Mouse (Mus musculus) myocyte (in vitro differentiated cells): ENCODE measurements around the gene Hcn2. TPM values are rescaled to one million over a fixed set of nuclear protein-coding genes. Genes with fewer than 3 reads are reported as not detected.

Source experiments
- H3K27me3 ChIP-seq: one replicate; pipeline ENCODE4 v1.6.1; 2011; ENCODE audit not compliant: control insufficient read depth, insufficient read depth, insufficient read length
- H3K36me3 ChIP-seq: one replicate; pipeline ENCODE4 v1.6.1; 2011; ENCODE audit not compliant: control insufficient read depth, insufficient read depth
- H3K4me2 ChIP-seq: one replicate; pipeline ENCODE4 v1.6.1; 2011; ENCODE audit warnings: low read depth, control low read depth
- H3K4me3 ChIP-seq: one replicate; pipeline ENCODE4 v1.5.1; 2011; ENCODE audit warnings: mild to moderate bottlenecking, control low read depth, moderate library complexity
- H3K79me2 ChIP-seq: one replicate; pipeline ENCODE4 v1.6.1; 2011; ENCODE audit not compliant: control insufficient read depth, insufficient read depth
- H3ac ChIP-seq: one replicate; pipeline ENCODE4 v1.6.1; 2011; ENCODE audit not compliant: control insufficient read depth, insufficient read length
- CEBPB ChIP-seq: IDR thresholded peaks from 2 replicates; pipeline ENCODE4 v1.6.1; 2011; ENCODE audit warnings: mild to moderate bottlenecking, moderate library complexity; ENCODE audit not compliant: poor library complexity, insufficient read depth, severe bottlenecking
- E2F4 ChIP-seq: IDR thresholded peaks from one replicate; pipeline ENCODE4 v1.6.1; 2011; ENCODE audit warnings: mild to moderate bottlenecking, control low read depth, moderate library complexity; ENCODE audit not compliant: insufficient read depth
- MAX ChIP-seq: IDR thresholded peaks from one replicate; pipeline ENCODE4 v1.6.1; 2011; ENCODE audit warnings: low read depth, mild to moderate bottlenecking, control low read depth
- MYOD1 ChIP-seq, 3 experiments: IDR thresholded peaks; one replicate each; pipeline ENCODE4 v1.6.1; 2011; ENCODE audit warnings: control low read depth in 2 of 3, low read depth in 2 of 3, mild to moderate bottlenecking in 2 of 3, moderate library complexity in 1 of 3; ENCODE audit not compliant: insufficient read length in 2 of 3, control insufficient read depth in 1 of 3
- MYOG ChIP-seq, 3 experiments: IDR thresholded peaks; one replicate each; pipeline ENCODE4 v1.6.1; 2011; ENCODE audit warnings: control low read depth in 2 of 3, low read depth in 2 of 3, mild to moderate bottlenecking in 2 of 3; ENCODE audit not compliant: insufficient read length in 2 of 3, control insufficient read depth in 1 of 3, insufficient read depth in 1 of 3
- POLR2A ChIP-seq: IDR thresholded peaks from one replicate; pipeline ENCODE4 v1.6.1; 2011; ENCODE audit warnings: low read depth, mild to moderate bottlenecking, control low read depth, moderate library complexity; ENCODE audit not compliant: insufficient read length
- POLR2AphosphoS2 ChIP-seq: IDR thresholded peaks from one replicate; pipeline ENCODE4 v1.6.1; 2011; ENCODE audit warnings: low read depth, control low read depth; ENCODE audit not compliant: insufficient read length
- REST ChIP-seq: IDR thresholded peaks from one replicate; pipeline ENCODE4 v1.6.1; 2011; ENCODE audit warnings: mild to moderate bottlenecking, control low read depth, moderate library complexity; ENCODE audit not compliant: insufficient read depth, insufficient read length
- SRF ChIP-seq: IDR thresholded peaks from one replicate; pipeline ENCODE4 v1.6.1; 2011; ENCODE audit warnings: low read depth; ENCODE audit not compliant: control insufficient read depth, insufficient read length
- TCF12 ChIP-seq: IDR thresholded peaks from one replicate; pipeline ENCODE4 v1.6.1; 2011; ENCODE audit warnings: mild to moderate bottlenecking, control low read depth; ENCODE audit not compliant: poor library complexity, insufficient read depth, severe bottlenecking
- TCF3 ChIP-seq: IDR thresholded peaks from one replicate; pipeline ENCODE4 v1.6.1; 2011; ENCODE audit warnings: low read depth, control low read depth; ENCODE audit not compliant: insufficient read length
- USF1 ChIP-seq: IDR thresholded peaks from one replicate; pipeline ENCODE4 v1.6.1; 2011; ENCODE audit warnings: low read depth, mild to moderate bottlenecking, control low read depth, moderate library complexity
- polyA plus RNA-seq: library from polyadenylated mRNA; unstranded; fragments of >200 nt; fragmentation: generic; extraction: Trizol; gene quantifications from one replicate; pipeline ENCODE4 v1.2.1, GENCODE M21; 2012; ENCODE audit warnings: missing spikeins

The Hcn2 gene
- polyA plus RNA-seq, 1 experiment: 0.35 TPM

GRCm38 (mm10) chr10:79675346-79676035 is 40.9 kb upstream of the Hcn2 start:
- Histone ChIP-seq H3K36me3 (no peaks in the 10 kb centered on the region), H3ac (no peak overlapping the region), H3K4me3 (no peak overlapping the region), H3K27me3 (no peaks in the 10 kb centered on the region), H3K79me2 (peaks cover 6% of the 10 kb centered on the region), H3K4me2 (no peak overlapping the region)
- peak; percentile 27 for TF ChIP-seq POLR2AphosphoS2
- TF ChIP-seq CEBPB: no peak
- no peak for TF ChIP-seq POLR2A

- H3K79me2 ChIP-seq: peaks cover 36% of the 10 kb centered on the region
- H3K4me2 ChIP-seq: peak overlapping the region; percentile 92
- H3ac ChIP-seq: peak overlapping the region; percentile 15
- H3K4me3 ChIP-seq: peak overlapping the region; percentile 98
- H3K27me3 ChIP-seq: no peaks in the 10 kb centered on the region
- TF ChIP-seq TCF12 (no peak), SRF (peak; percentile 28), POLR2AphosphoS2 (no peak), MYOD1 (IDR thresholded peaks at IDR 0.05; ENCODE audit: control insufficient read depth in 1 of 3, insufficient read length in 2 of 3, low read depth in 2 of 3) (peak in 2 of 3 experiments; percentile 16 to 60), MYOG (IDR thresholded peaks at IDR 0.05; ENCODE audit: control insufficient read depth in 1 of 3, insufficient read depth in 1 of 3, insufficient read length in 2 of 3, low read depth in 2 of 3) (peak in 1 of 3 experiments; percentile 41), E2F4 (no peak)
- peaks cover 11% of the 10 kb centered on the region for H3K36me3 ChIP-seq
These were observed 35.6 kb upstream of the Hcn2 start for GRCm38 (mm10) chr10:79680606-79681495.

GRCm38 (mm10) chr10:79681591-79682245 is 34.7 kb upstream of the Hcn2 start, which contains the start of gene Cdc34:
Cdc34 (plus strand) TSS chr10:79682195.
- H3ac ChIP-seq: peak within 1 kb of the TSS; percentile 15
- peak within 1 kb of the TSS; percentile 98 for H3K4me3 ChIP-seq
- H3K36me3 ChIP-seq: peaks cover 19% of the 10 kb centered on the region
- peaks cover 42% of the 10 kb centered on the region for H3K79me2 ChIP-seq
- peak within 1 kb of the TSS; percentile 100 for H3K4me2 ChIP-seq
- no peaks in the 10 kb centered on the region for H3K27me3 ChIP-seq
- TF ChIP-seq REST (no peak), POLR2A (peak; percentile 86), MYOG (IDR thresholded peaks at IDR 0.05; ENCODE audit: control insufficient read depth in 1 of 3, insufficient read depth in 1 of 3, insufficient read length in 2 of 3, low read depth in 2 of 3) (peak in 2 of 3 experiments; percentile 47 to 78), E2F4 (no peak), TCF12 (no peak), USF1 (no peak), MYOD1 (IDR thresholded peaks at IDR 0.05; ENCODE audit: control insufficient read depth in 1 of 3, insufficient read length in 2 of 3, low read depth in 2 of 3) (peak in 2 of 3 experiments; percentile 36 to 73), TCF3 (no peak), POLR2AphosphoS2 (peak; percentile 74), MAX (no peak), CEBPB (no peak), SRF (no peak)

GRCm38 (mm10) chr10:79682551-79682915 is 33.9 kb upstream of the Hcn2 start:
- Histone ChIP-seq H3K79me2 (peaks cover 42% of the 10 kb centered on the region), H3ac (peak overlapping the region; percentile 15), H3K4me3 (peak overlapping the region; percentile 98), H3K4me2 (peak overlapping the region; percentile 100), H3K27me3 (no peaks in the 10 kb centered on the region), H3K36me3 (peaks cover 26% of the 10 kb centered on the region)
- no peak for TF ChIP-seq REST
- no peak for TF ChIP-seq SRF
- TF ChIP-seq TCF12: no peak
- TF ChIP-seq MYOG (IDR thresholded peaks at IDR 0.05; ENCODE audit: control insufficient read depth in 1 of 3, insufficient read depth in 1 of 3, insufficient read length in 2 of 3, low read depth in 2 of 3): no peak
- no peak for TF ChIP-seq MAX
- no peak for TF ChIP-seq CEBPB
- TF ChIP-seq POLR2AphosphoS2: no peak
- TF ChIP-seq TCF3: no peak

- Histone ChIP-seq H3K27me3 (no peaks in the 10 kb centered on the region), H3K4me2 (peak overlapping the region; percentile 100), H3K79me2 (peaks cover 42% of the 10 kb centered on the region), H3K4me3 (peak overlapping the region; percentile 98), H3K36me3 (peaks cover 26% of the 10 kb centered on the region), H3ac (peak overlapping the region; percentile 15)
- peak; percentile 59 to 77 (median 71) for TF ChIP-seq MYOD1 (IDR thresholded peaks at IDR 0.05; ENCODE audit: control insufficient read depth in 1 of 3, insufficient read length in 2 of 3, low read depth in 2 of 3)
- peak; percentile 27 for TF ChIP-seq POLR2AphosphoS2
- TF ChIP-seq POLR2A: peak; percentile 23
- no peak for TF ChIP-seq TCF3
- peak; percentile 68 for TF ChIP-seq TCF12
- peak in 2 of 3 experiments; percentile 68 to 74 for TF ChIP-seq MYOG (IDR thresholded peaks at IDR 0.05; ENCODE audit: control insufficient read depth in 1 of 3, insufficient read depth in 1 of 3, insufficient read length in 2 of 3, low read depth in 2 of 3)
These were observed 33.4 kb upstream of the Hcn2 start for GRCm38 (mm10) chr10:79682916-79683582.
